Mouse (Mus musculus) heart, embryonic 14.5 days (tissue): ENCODE measurements around the gene Bank1. TPM values are rescaled to one million over a fixed set of nuclear protein-coding genes. Genes with fewer than 3 reads are reported as not detected.

Experiments used
- ATAC-seq: fragments of 200-750 bp; cut with Nextera tagmentation; 2 replicates; pipeline ENCODE4 v1.8.0; 2017; ENCODE audit warnings: low read depth, moderate TSS enrichment; ENCODE audit not compliant: insufficient number of reproducible peaks, insufficient read depth, low FRiP score
- H3K27ac ChIP-seq, 2 experiments: fragments of 200-500 bp in 1 of 2; fragments of 300-500 bp in 1 of 2; sonication (generic) in 1 of 2; replicated peaks in 1 of 2; 2 replicates each; pipeline ENCODE4 v1.5.1; 2012 to 2014; ENCODE audit warnings: low read depth in 2 of 2, low read length in 2 of 2, control low read depth in 1 of 2, mild to moderate bottlenecking in 1 of 2, mixed read lengths in 1 of 2; ENCODE audit not compliant: control insufficient read depth in 1 of 2, insufficient read depth in 1 of 2
- H3K27me3 ChIP-seq: fragments of 300-500 bp; sonication (generic); 2 replicates; pipeline ENCODE4 v1.6.1; 2014; ENCODE audit warnings: mild to moderate bottlenecking, low read length, control low read depth; ENCODE audit not compliant: control insufficient read depth, insufficient read depth
- H3K36me3 ChIP-seq: fragments of 300-500 bp; sonication (generic); 2 replicates; pipeline ENCODE4 v1.6.1; 2014; ENCODE audit warnings: mild to moderate bottlenecking, control low read depth, low read length, mixed read lengths; ENCODE audit not compliant: control insufficient read depth, insufficient read depth
- H3K4me1 ChIP-seq, 2 experiments: fragments of 200-500 bp in 1 of 2; fragments of 300-500 bp in 1 of 2; sonication (generic) in 1 of 2; 2 replicates each; pipeline ENCODE4 v1.6.1; 2012 to 2014; ENCODE audit warnings: low read length in 2 of 2, control low read depth in 1 of 2, mixed read lengths in 1 of 2; ENCODE audit not compliant: control insufficient read depth in 2 of 2, insufficient read depth in 2 of 2
- H3K4me2 ChIP-seq: fragments of 300-500 bp; sonication (generic); 2 replicates; pipeline ENCODE4 v1.6.1; 2014; ENCODE audit warnings: mild to moderate bottlenecking, low read length
- H3K4me3 ChIP-seq, 2 experiments: fragments of 200-500 bp in 1 of 2; fragments of 300-500 bp in 1 of 2; sonication (generic) in 1 of 2; 2 replicates each; pipeline ENCODE4 v1.5.1; 2012 to 2014; ENCODE audit warnings: low read length in 2 of 2, mild to moderate bottlenecking in 2 of 2, control low read depth in 1 of 2, low read depth in 1 of 2, moderate library complexity in 1 of 2; ENCODE audit not compliant: control insufficient read depth in 1 of 2, insufficient read depth in 1 of 2
- H3K9ac ChIP-seq: fragments of 300-500 bp; sonication (generic); 2 replicates; pipeline ENCODE4 v1.6.1; 2014; ENCODE audit warnings: mild to moderate bottlenecking, low read length
- H3K9me3 ChIP-seq: fragments of 300-500 bp; sonication (generic); 2 replicates; pipeline ENCODE4 v1.6.1; 2016; ENCODE audit warnings: low read length, control low read depth; ENCODE audit not compliant: control insufficient read depth
- WGBS: fragments of 180-500 bp; shearing (Covaris S2); extraction: QIAGEN DNeasy Blood & Tissue Kit; methylation state at CpG from one replicate; pipeline ENCODE4 v1.1.7; 2014; 5-methylcytosine and 5-hydroxymethylcytosine counted together
- polyA plus RNA-seq: library from polyadenylated mRNA; unstranded; fragments of >200 nt; fragmentation: Nextera tagmentation; extraction: Ambion mirVana; gene quantifications from 2 replicates; pipeline ENCODE4 v1.2.1, GENCODE M21; 2014

The Bank1 gene
- polyA plus RNA-seq, 1 experiment from 2014 or later: 0.62 TPM

DNA sequence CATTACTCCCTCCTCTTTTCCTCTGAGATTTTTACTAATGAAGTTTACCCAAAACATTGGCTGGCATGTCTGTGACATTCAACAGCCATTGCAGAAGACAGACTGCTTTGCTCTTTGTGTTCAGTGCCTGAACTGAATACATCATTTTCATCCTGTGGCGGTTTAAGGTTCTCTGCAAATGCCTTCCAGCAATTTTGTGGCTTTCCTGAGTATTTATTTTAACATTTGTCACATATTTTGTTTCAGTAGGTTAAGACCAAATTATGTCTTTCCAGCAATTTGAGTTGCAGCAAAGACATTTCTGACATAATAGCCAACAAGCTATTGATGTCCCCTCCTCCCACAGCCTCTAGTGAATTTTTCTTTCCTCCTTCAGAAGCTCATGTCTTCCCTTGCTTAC, 170.3 kb downstream of the Bank1 start:
- no peak overlapping the region for H3K9ac ChIP-seq
- H3K27me3 ChIP-seq: no peaks in the 10 kb centered on the region
- WGBS: 69% methylated on average over 1 of the region's 1 CpGs
- no peak overlapping the region for H3K4me3 ChIP-seq
- H3K27ac ChIP-seq: no peak overlapping the region
- H3K4me2 ChIP-seq: no peak overlapping the region
- H3K36me3 ChIP-seq: no peaks in the 10 kb centered on the region
- no peaks in the 10 kb centered on the region for H3K4me1 ChIP-seq
- ATAC-seq: no peak
- H3K9me3 ChIP-seq: no peaks in the 10 kb centered on the region

DNA sequence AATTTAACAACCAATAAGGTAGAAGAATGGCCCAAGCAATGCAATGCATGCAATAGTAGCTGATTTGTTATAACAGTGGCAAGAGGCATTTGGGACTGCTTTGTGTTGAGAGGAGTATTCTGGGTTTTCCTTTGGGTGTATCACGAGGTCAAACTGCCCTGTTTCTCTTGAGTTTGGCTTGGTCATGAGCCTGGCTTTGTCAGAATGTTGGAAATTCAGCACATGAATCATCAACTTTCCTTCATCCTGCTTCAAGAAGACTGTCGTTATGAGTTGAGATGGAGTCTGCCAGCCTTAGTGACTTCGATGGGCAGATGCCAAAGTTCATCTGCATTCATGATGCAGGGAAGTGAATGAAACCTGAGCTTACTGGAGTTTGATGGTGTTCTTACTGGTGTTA, 175.0 kb downstream of the Bank1 start:
- no peak for ATAC-seq
- no peaks in the 10 kb centered on the region for H3K9me3 ChIP-seq
- no peak overlapping the region for H3K4me2 ChIP-seq
- no peak overlapping the region for H3K9ac ChIP-seq
- no peak overlapping the region for H3K27ac ChIP-seq
- no peaks in the 10 kb centered on the region for H3K36me3 ChIP-seq
- WGBS: 82% methylated on average over 3 of the region's 3 CpGs
- no peaks in the 10 kb centered on the region for H3K27me3 ChIP-seq
- H3K4me3 ChIP-seq: no peak overlapping the region
- H3K4me1 ChIP-seq: no peaks in the 10 kb centered on the region

DNA sequence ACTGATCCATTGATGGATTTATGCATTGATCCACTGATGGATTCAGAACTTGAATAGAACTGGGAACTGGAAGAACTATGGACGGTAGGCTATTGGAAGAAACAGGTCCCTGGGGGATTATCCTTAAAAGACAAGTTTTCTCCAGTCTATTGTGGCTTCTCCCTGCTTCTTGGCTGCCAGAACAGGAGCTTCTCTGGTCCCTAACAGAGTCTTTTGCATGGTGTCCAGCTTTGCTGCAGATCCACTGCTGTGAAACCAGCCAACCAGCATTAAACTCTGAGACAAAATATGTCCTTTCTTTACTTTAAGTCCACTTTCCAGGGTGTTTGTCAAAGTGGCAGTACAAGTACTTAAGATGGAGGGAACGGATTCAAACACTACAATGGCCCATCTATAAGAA, 178.7 kb downstream of the Bank1 start:
- no peak overlapping the region for H3K4me3 ChIP-seq
- no peaks in the 10 kb centered on the region for H3K27me3 ChIP-seq
- H3K4me2 ChIP-seq: no peak overlapping the region
- H3K4me1 ChIP-seq: no peaks in the 10 kb centered on the region
- H3K36me3 ChIP-seq: no peaks in the 10 kb centered on the region
- no peak overlapping the region for H3K27ac ChIP-seq
- WGBS: 82% methylated on average over 2 of the region's 2 CpGs
- no peak overlapping the region for H3K9ac ChIP-seq
- no peak for ATAC-seq
- no peaks in the 10 kb centered on the region for H3K9me3 ChIP-seq

DNA sequence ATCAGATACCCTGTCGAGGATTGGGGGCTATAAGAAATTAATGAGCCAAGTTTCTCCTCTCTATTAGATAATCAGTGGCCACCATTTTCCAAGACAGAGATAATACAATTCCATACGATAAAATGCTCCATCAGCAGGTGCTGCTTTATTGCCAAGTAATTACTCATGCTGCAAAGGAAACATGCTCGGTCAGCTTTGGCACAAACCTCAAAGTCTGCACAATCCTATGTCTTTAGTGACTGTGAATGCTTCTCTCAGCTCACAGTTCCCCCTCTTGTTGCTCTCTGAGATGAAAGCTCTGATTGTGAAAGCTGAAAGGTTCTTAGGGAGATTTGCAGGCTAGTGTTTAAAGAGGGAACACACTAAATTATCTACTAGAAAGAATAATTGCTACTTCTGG, 193.9 kb downstream of the Bank1 start:
- Histone ChIP-seq H3K27ac (no peak overlapping the region), H3K27me3 (no peaks in the 10 kb centered on the region), H3K9me3 (no peaks in the 10 kb centered on the region), H3K4me2 (no peak overlapping the region), H3K36me3 (no peaks in the 10 kb centered on the region), H3K9ac (no peak overlapping the region), H3K4me1 (no peaks in the 10 kb centered on the region), H3K4me3 (no peak overlapping the region)
- 65% methylated on average over 3 of the region's 3 CpGs for WGBS
- no peak for ATAC-seq

DNA sequence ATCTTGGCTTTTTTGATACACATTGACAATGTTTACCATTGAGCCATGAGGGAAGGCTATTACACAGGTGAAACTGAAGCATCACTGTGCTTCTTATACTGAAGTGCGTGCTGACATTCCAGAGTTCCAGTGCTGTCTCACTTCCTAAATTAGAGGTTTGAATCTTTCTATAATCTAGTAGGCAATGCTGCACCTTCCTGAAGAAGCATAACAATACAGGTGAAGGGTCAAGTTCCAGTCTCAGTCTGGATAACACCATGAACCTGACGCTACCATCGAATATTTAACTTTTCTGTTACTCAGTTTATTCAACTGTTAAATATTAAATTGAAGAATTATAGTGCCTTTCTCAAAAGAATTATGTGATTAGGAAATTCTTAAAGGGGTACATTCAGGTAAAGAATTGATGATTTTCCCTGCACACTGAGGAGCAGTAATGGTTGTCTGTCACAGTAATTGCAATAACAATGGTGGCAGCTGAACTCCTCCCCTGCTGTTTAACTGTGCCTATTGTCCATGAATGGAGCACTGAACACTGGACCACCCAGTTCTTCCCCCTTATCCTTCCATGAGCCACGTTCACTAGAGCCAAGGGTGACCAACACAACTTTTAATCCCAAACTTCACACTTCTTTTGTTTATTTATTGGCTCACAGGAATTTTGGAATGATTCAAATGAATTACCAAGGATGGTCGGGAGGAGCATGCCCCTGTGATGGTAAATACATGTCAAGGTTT, 210.2 kb downstream of the Bank1 start:
- H3K4me2 ChIP-seq: no peak overlapping the region
- ATAC-seq: no peak
- H3K9me3 ChIP-seq: peaks cover 2% of the 10 kb centered on the region; the same call in 1 of the 2 replicates
- no peak overlapping the region for H3K27ac ChIP-seq
- no peak overlapping the region for H3K9ac ChIP-seq
- no peak overlapping the region for H3K4me3 ChIP-seq
- H3K36me3 ChIP-seq: no peaks in the 10 kb centered on the region
- H3K4me1 ChIP-seq: no peaks in the 10 kb centered on the region
- H3K27me3 ChIP-seq: no peaks in the 10 kb centered on the region
- WGBS: 80% methylated on average over 5 of the region's 5 CpGs

DNA sequence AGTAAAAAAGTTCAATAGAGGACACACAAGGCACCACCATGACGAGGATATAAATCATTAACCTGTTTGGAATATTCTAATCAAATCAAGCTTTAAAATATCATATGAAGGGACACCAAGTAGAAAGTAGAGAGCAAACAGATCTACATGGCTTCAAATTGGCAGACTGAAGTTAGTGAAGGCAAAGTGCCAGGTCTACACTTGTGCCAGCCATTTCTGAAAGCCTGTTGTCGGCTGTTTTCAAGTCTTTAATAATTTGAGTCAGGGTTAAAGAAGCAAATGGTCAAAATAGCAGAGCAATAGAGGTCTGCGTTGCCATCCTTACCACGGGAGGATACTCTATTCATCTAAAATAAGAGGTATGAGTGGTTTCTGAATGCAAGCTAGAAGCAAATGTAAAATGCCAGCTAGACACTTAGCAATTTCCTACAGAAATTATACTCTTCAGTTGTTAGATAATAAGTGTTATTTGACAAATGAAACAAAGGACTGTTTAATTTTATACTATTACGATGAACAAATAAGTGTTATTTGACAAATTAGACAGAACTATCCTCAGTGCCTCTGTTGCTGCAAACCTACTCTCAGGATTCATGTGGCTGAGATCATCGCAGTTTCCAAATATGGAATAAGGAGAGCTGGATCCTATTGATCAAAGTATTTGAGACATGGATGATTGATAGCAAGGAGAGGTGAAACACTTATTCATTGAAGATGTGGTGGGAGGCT, 216.3 kb downstream of the Bank1 start:
- Histone ChIP-seq H3K36me3 (no peaks in the 10 kb centered on the region), H3K9me3 (no peaks in the 10 kb centered on the region), H3K27me3 (no peaks in the 10 kb centered on the region), H3K4me3 (no peak overlapping the region), H3K4me1 (no peaks in the 10 kb centered on the region), H3K27ac (no peak overlapping the region), H3K9ac (no peak overlapping the region), H3K4me2 (no peak overlapping the region)
- ATAC-seq: no peak
- 82% methylated on average over 6 of the region's 6 CpGs for WGBS

DNA sequence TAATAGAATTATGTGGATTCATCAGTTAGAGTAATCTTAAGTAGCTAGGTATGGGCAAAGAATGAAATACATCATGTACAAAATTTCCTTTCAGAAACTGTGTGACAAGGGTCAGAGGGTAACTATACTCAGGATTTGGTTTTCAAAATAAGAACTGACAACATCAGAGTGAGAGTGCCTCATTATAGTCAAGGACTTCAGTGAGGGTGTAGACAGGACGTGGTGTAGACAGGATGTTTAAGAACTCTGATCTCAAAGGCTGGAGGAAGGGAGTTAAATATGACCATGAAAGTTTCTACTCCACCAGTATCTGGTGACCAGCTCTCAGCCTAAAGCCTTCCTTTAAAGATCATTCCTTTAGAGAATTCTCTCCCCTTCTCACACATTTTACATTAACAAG, 219.4 kb downstream of the Bank1 start:
- Histone ChIP-seq H3K27me3 (no peaks in the 10 kb centered on the region), H3K4me2 (no peak overlapping the region), H3K27ac (no peak overlapping the region), H3K9ac (no peak overlapping the region), H3K4me3 (no peak overlapping the region), H3K4me1 (no peaks in the 10 kb centered on the region), H3K9me3 (no peaks in the 10 kb centered on the region), H3K36me3 (no peaks in the 10 kb centered on the region)
- WGBS: 48% methylated on average over 1 of the region's 1 CpGs
- no peak for ATAC-seq
